Mouse (Mus musculus) brain, embryonic 14.5 days (tissue): ENCODE results near the gene Snd1.

Source experiments
- CTCF ChIP-seq: fragments of 200-500 bp; IDR thresholded peaks from 2 replicates; pipeline ENCODE4 v1.5.1; 2012; ENCODE audit warnings: inconsistent platforms, mild to moderate bottlenecking, moderate library complexity, borderline replicate concordance; ENCODE audit not compliant: insufficient read depth, insufficient read length; ENCODE audit errors: extremely low read depth
- POLR2A ChIP-seq: fragments of 200-500 bp; IDR thresholded peaks from 2 replicates; pipeline ENCODE4 v1.6.1; 2012; ENCODE audit warnings: mild to moderate bottlenecking, inconsistent platforms, borderline replicate concordance; ENCODE audit not compliant: poor library complexity, insufficient read depth, insufficient read length, severe bottlenecking; ENCODE audit errors: extremely low read depth

- no peak for TF ChIP-seq CTCF
- no peak for TF ChIP-seq POLR2A
These were observed 165.1 kb downstream of the Snd1 start for GRCm38 (mm10) chr6:28640088-28640487.
